Mouse (Mus musculus): ENCODE results near the gene Pgap1. TPM values are rescaled to one million over a fixed set of nuclear protein-coding genes. Genes with fewer than 3 reads are reported as not detected.
A peak's percentile ranks its signal among the peaks of the same experiment; 100 is the strongest.

Pgap1 gene
- total RNA-seq (2021), result 10 to 100 TPM; 51.5 to 52.4 TPM
- long read RNA-seq, partial matches to known transcripts, result 0 of 4 reads
- long read RNA-seq, other reads (novel, unspliced or antisense), result 4 of 4 reads

DNA sequence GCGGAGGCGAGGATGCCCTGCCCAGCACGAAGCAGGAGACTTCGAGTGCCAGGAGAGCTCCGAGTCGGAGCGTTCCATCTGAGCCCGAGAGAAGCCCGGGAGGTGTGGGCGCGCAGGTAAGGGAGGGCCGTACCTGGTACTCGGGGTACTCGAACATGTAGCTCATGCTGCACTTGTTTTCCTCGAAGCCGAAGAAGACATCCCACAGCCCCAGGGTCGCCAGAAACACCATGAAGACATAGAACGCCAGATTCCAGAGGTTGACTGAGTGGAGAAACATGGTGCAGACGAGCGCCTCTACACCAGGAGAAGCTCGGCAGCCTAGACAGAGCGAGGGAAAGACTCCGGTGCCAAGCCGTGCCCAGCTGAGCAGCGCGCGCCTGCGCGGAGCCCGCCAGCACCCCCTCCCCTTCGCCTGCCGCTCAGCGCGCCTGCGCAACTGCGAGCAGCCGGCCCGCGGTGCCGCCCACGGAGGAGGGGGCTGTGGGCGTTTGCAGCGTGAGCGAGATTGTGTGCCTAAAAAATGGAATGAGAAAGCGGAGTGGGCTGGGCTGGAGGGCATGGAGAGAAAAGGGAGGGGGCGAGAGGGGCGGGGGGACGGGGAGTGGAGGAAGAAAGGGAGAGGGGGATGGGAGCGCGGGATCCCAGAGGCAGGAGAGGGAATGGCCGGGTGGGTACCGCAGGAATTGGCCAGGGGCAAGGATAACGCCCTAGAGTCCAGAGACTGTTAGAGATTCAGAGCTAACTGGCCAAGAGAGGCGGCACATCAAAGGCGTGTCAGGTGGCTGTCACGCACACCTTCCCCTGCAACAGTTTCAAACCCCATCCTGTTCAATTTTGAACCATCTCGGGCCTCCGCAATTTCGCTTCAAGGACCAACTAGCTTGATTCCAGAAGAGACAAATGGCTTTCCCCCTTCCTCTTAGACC, at the start of gene Pgap1:
Gene Pgap1 (minus strand): TSS at position 384 of the 929 bp plus-strand sequence.
- DNase-seq (ENCODE audit: low spot score in 2 of 2), result peak; percentile 89 to 94

DNA sequence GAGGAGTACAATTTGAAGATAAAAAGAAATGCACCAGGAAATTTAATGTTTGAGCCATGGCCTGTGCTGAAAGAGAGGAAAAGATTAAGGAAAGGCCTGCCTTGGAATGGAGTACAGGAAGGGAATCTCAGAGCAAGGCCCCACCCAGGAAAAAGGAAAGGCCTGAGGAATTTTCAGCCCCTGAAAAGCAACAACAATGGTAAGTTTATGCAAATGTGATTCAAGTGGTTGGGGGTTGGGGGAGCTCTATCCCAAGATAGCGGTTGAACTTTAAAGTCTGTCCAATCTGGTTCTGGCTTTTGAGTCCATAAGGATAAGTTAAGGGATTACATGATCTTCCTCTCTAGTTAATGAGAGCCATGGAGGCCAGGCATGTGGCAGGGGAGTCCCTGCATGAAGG, 49.5 kb upstream of the Pgap1 start:
- DNase-seq (ENCODE audit: low spot score in 2 of 2), result no peak

- no peak for DNase-seq (ENCODE audit: low spot score in 2 of 2)
Observed at GRCm38 (mm10) chr1:54601692-54602091, 44.2 kb upstream of the Pgap1 start.

DNA sequence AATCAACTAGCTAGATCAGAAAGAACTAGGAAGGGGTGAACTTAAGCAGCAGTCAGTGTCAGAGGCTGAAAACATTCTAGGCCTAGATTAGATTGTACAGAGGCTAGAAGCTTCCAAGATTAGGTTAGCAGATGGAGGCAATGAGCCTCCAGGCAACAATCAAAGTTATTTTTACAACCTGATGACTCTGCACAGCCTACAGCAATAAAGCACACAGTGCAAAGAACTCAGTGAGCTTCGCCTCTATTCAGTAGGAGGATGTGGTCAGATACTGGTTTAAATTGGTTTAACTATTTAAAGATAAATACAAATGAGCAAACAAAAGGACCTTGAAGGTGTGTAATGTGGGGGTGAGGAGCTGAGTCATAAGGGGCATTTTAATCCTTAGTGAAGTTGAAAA, 42.8 kb upstream of the Pgap1 start:
- no peak for DNase-seq (ENCODE audit: low spot score in 2 of 2)

- DNase-seq (ENCODE audit: low spot score in 2 of 2), result no peak
Observed at GRCm38 (mm10) chr1:54597594-54598217, 40.2 kb upstream of the Pgap1 start.

DNA sequence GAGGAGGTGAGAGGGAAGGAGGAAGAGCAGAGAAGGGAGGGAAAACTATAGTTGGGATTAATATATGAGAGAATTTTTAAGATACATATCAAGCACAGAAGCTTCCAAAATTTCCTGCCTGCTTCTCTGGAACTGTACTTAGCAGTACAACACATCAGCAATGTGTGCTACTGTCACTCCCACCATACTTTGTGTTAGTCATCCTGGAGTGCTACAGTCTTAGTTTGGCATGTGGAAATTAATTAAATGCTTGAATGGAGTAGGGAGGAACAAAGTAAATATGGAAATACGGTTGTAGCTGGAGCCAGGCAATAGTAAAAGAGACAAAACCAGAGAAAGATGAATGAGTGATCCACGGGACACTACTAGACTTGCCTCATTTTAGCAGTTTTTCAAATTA, 38.7 kb upstream of the Pgap1 start:
- no peak for DNase-seq (ENCODE audit: low spot score in 2 of 2)

DNA sequence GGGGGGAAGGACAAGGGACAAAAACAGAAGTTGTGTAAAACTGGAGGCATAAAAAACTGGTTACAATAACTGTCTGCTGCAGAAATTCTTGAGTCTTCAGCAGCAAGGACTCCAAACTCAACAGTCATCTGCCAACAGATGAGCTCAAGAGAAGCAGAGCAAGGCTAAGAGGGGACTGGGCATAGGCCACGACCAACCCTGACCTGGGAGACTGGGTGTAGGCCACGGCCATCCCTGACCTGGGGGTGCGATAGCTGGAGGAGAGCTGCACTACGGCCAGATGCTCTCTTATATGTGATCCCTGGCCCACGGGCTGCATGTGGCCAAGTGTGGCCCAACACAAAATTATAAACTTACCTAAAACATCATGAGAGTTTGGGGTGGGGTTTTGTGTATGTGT, 29.6 kb upstream of the Pgap1 start:
- no peak for DNase-seq (ENCODE audit: low spot score in 2 of 2)

DNA sequence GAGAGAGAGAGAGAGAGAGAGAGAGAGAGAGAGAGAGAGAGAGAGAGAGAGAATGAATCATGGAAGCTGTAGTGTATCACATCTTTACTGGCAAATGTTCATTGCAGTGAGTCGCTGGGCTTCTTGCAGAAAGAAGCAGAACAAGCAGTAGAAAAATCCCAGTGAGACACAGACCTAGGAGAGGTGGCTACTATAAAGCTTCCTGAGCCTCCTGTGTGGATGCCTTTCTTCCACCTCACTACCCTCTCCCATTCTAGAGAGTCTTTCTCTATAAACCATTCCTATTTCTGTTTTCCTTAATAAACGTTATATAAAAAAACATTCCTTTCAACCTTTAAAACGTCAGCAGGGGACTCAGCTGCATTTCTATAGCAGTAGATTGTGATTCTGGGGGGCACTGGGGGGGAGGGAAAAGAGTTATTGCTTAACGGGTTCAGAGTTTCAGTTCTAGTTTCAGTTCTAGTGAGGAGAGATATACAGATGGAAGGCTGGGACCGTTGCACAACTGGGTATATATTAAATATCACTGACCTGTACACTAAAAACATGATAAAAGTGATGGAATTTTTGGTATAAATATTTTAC, 28.6 kb upstream of the Pgap1 start:
- DNase-seq (ENCODE audit: low spot score in 2 of 2), result no peak

GRCm38 (mm10) chr1:54585278-54585846, 27.9 kb upstream of the Pgap1 start:
- DNase-seq (ENCODE audit: low spot score in 2 of 2), result no peak

- DNase-seq (ENCODE audit: low spot score in 2 of 2), result peak in 1 of 2 experiments; percentile 22
Observed at GRCm38 (mm10) chr1:54584588-54585277, 27.2 kb upstream of the Pgap1 start.

DNA sequence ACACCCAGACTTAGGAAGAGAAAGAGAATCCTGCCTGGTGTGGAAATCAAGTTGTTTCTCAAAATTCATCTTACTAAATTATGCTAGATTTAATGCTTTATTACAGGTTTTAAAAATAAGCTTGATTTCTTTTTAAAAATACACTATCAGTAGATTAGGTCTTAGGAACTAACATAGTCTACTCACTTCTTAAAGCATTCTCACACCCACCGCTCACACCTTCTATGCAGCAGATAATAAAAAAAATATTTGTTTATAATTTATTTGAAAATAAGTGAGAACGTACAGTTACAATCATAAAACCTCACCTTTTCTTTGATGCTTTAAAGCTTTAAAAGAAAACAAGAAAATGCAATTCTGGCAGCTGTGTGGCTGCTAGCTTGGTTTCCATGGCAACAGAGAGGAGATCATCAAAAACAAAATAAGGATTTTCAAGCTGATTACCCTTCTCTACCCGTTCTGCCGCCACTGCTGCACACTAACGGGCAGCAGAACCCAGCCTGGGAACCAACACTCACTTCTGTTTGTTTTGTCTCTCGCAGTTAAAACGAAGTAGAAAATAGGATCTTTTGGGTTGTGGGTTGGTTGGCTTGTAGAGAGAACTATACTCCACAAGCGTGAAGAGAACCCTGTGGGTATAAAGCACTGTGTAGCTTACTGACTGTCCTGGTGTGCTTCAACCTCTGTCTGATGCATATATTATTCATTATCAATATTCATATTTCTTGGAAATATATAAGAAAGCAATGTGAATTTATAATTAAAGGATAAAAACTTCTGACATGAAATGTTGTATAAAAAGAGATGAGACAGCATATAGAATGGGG, 21.1 kb upstream of the Pgap1 start:
- peak in 1 of 2 experiments; percentile 28 for DNase-seq (ENCODE audit: low spot score in 2 of 2)

- DNase-seq (ENCODE audit: low spot score in 2 of 2), result no peak
Observed at GRCm38 (mm10) chr1:54569102-54569501, 11.6 kb upstream of the Pgap1 start.

DNA sequence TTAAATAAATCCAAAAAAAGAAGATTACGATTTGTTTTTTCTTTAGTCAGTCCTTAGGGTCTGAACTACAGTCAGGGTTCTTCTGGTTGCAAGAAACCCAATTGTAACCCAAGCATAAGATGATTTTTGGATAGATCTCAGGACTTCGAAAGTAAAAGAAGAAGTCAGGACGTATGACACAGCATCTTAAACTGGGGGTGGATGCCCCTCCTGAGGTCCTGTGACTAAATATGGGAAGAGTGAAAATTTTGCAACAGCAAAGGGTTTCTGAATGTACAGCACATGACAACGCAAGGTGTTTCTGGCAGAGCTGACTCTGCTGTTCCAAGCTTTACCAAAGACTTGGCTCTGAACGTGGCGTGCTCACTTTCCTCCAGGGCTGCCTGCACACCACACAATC, 6.4 kb upstream of the Pgap1 start:
- DNase-seq (ENCODE audit: low spot score in 2 of 2), result no peak

DNA sequence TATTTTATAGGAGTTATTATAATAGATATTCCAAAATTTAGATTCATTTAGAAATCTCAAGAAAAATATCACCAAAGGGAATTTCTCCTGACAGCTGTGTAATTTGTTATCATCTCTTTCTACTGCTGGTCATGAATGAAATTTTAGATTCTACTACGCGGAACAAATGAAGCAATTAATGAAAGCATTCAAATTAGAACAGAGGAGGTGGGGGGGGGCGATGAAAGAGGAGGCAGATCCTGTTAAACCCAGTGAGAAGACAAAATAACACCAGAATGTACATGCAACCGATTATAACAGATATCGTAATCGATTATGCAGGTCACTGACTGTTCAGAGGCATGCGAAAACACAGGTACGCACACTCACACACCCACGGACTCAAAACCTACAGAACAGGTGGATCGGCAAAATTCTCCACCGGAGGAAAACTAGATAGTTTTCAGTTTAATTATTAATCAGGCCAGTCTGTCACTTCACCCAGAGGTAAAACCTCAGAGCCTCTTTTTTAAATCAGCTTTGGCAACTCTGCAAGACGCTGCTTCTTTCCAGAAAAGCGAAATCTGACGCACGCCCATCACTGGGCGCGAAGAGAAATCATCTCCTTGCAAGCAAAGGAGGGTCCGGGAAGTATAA, 780 bp downstream of the Pgap1 start:
- no peak for DNase-seq (ENCODE audit: low spot score in 2 of 2)

- DNase-seq (ENCODE audit: low spot score in 2 of 2), result no peak
Observed at GRCm38 (mm10) chr1:54555364-54556140, 1.9 kb downstream of the Pgap1 start.

DNA sequence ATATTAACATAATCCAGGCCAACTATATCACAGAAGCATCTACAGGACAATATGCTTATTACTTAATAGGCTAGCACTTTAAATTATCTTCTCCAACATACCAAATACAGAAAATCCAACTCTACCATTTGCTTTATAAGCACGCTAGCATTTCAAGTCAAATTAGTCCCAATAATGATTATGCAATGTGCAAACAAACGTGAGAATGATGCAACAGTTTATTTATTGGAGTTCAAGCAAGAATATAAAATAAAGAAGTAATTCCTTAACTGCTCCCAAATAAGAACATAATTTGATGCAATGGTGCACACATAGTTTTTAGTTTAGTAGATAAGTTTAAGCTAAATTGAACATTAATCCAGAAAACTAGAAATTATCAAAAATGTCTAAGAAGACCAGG, 4.9 kb downstream of the Pgap1 start:
- no peak for DNase-seq (ENCODE audit: low spot score in 2 of 2)

- DNase-seq (ENCODE audit: low spot score in 2 of 2), result no peak
Observed at GRCm38 (mm10) chr1:54545200-54545599, 12.3 kb downstream of the Pgap1 start.

GRCm38 (mm10) chr1:54542920-54543319, 14.6 kb downstream of the Pgap1 start:
- DNase-seq (ENCODE audit: low spot score in 2 of 2), result no peak

DNA sequence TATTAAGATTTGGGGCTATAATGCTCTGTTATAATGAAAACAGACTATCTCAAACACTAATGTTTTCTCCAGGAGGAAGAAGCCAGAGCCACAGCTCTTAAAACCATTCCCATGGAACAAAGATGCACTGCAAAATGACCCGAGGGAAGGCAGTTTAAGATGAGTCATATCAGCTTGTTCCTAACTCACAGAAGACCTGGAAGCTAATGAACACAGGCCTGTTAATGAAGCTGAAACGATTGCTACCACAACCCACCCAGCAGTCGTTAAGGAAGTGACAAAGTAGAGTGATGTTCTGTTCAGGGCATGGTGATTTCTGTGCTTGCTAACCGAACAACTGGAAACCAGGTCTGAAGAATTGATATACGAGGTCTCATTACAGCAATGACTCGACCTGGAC, 26.3 kb downstream of the Pgap1 start:
- no peak for DNase-seq (ENCODE audit: low spot score in 2 of 2)
